Mouse (Mus musculus): ENCODE data around the gene Plekha8.

- TF ChIP-seq POLR2A (IDR thresholded peaks at IDR 0.05; ENCODE audit: borderline replicate concordance, low read depth, low read length), result no peak
- no peak for TF ChIP-seq CTCF (IDR thresholded peaks at IDR 0.05; ENCODE audit: low read depth, low read length)
These were observed 3.1 kb upstream of the Plekha8 start for GRCm38 (mm10) chr6:54591778-54592177.
